Mouse (Mus musculus): ENCODE measurements around the gene Olfr1051. TPM values are rescaled to one million over a fixed set of nuclear protein-coding genes. Genes with fewer than 3 reads are reported as not detected.
"Not testable (repeated sequence)": the region's sequence is repeated elsewhere in the genome, so short reads cannot be mapped to it uniquely, and the experiment has no call there.

The Olfr1051 gene
- total RNA-seq (2014; fragmentation: Nextera tagmentation), result not detected in 2 replicates
- not detected in 2 replicates for total RNA-seq (2017)

DNA sequence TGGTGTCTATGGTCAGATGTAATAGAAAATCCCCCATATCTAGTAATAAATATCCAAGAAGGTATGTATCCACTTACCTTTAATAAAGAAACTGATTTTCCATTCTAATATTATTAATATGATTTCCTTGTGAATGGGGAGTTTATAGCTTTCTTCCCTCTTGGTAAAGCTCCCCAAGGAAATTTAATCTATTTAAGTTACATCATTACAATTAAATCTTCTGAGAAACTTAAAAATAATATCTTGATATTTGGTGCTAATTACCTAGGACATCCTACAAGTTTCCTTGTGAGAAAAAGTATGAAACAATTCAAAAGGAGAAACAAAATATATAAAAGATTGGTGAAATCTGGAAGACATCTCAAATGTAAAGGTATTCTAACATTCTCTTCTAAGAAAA is at the start of gene Olfr1051:
Gene Olfr1051 (minus strand): TSS at position 101 of the 400 bp plus-strand sequence.
- not testable (repeated sequence) for ATAC-seq (replicated peaks; ENCODE audit: low FRiP score, low TSS enrichment, poor library complexity, severe bottlenecking)

DNA sequence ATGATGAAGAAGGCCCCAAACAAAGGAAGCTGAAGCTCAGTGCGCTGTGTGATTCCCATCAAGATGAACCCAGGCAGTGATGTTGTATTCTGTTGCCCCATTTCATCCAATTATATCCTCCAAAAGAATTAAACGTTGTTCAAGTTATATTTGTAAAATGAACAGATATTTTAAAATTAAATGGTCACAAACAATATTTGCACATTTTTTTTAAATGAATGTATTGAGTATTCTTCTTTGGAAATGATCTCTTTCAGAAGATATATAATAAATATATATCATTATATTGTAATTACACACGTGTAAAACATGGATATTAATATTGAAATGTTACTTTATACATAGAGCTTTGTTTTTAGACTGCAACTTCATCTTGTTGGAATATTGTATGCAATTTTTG is 36.3 kb upstream of the Olfr1051 start, which contains the start of gene Olfr1053:
Gene Olfr1053 (minus strand): TSS at position 101 of the 400 bp plus-strand sequence.
- ATAC-seq (replicated peaks; ENCODE audit: low FRiP score, low TSS enrichment, poor library complexity, severe bottlenecking), result no peak

DNA sequence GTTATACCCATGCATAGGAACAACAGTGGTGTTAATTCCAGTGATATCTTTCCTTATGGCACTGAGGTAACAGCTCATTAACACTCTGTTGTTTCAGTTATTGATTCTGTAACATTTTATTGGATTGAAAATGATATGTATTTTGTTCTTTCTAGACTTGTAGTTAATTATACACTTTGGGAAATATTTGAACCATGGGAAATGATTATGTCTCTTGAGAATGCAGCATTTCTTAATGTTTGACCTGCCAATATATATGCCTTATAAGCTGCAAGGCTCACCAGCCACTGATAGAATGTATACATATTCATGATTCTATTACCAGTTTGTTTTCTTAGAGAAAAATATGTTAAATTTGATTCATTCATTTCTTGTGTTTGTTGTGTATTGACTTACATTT is 13.3 kb upstream of the Olfr1051 start, which contains the start of gene Olfr1052:
Gene Olfr1052 (plus strand): TSS at position 301 of the 400 bp plus-strand sequence.
- no peak for ATAC-seq (replicated peaks; ENCODE audit: low FRiP score, low TSS enrichment, poor library complexity, severe bottlenecking)

DNA sequence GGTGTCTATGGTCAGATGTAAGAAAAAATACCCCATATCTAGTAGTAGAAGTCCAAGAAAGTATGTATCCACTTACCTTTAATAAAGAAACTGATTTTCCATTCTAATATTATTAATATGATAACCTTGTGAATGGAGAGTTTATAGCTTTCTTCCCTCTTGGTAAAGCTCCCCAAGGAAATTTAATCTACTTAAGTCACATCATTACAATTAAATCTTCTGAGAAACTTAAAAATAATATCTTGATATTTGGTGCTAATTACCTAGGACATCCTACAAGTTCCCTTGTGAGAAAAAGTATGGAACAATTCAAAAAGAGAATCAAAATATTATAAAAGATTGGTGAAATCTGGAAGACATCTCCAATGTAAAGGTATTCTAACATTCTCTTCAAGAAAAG is 20.7 kb downstream of the Olfr1051 start, which contains the start of gene Olfr1049:
Gene Olfr1049 (minus strand): TSS at position 101 of the 400 bp plus-strand sequence.
- ATAC-seq (replicated peaks; ENCODE audit: low FRiP score, low TSS enrichment, poor library complexity, severe bottlenecking), result not testable (repeated sequence)

DNA sequence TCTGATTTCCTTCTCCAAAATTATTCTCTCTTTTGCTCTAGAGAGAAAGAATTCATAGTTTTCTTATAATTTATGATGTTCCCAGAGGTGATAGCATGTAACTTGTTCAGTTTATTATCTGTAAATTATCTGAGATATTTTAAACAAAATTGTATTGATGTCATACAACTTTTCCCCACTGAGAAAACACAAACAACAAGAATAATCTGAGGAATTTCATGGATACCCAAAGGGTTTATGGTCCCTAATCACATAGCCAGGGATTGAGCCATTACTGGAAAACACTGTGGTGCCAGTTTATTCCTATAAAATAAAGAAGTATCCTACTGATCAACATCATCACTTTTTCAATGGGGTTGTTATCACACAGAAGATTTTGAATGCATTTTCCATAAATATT is 38.7 kb downstream of the Olfr1051 start, which contains the start of gene Olfr1048:
Gene Olfr1048 (minus strand): TSS at position 101 of the 400 bp plus-strand sequence.
- ATAC-seq (replicated peaks; ENCODE audit: low FRiP score, low TSS enrichment, poor library complexity, severe bottlenecking), result no peak

DNA sequence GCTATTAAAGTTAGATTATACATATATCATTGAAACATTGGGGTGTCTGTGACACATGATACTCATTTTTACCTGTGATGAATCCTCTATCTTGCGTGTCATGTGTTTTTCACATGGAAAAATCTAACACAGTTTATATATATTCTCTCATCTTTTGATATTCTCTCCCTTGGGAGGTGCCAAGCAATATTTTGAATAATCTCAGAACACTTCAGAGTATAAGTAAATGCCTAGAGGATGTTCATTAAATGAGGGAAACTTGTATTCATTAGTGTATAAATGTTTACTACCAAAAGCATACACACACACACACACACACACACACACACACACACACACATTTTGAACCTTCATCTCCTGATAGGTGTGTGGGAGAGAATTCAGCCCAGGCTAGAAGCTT is 47.6 kb downstream of the Olfr1051 start, which contains the start of gene Olfr1047:
Gene Olfr1047 (minus strand): TSS at position 101 of the 400 bp plus-strand sequence.
- ATAC-seq (replicated peaks; ENCODE audit: low FRiP score, low TSS enrichment, poor library complexity, severe bottlenecking), result no peak

Other genes with a start within 250 kb of the Olfr1051 start
- gene Olfr1034, start 233.2 kb downstream of the Olfr1051 start, total RNA-seq (2014; fragmentation: Nextera tagmentation), result not detected in 2 replicates
- not detected in 2 replicates for gene Olfr1034, start 233.2 kb downstream of the Olfr1051 start, total RNA-seq (2017)
- gene Olfr1036, start 205.1 kb downstream of the Olfr1051 start, total RNA-seq (2014; fragmentation: Nextera tagmentation), result not detected in 2 replicates
- gene Olfr1036, start 205.1 kb downstream of the Olfr1051 start, total RNA-seq (2017), result not detected in 2 replicates
- gene Olfr1037, start 191.7 kb downstream of the Olfr1051 start, total RNA-seq (2014; fragmentation: Nextera tagmentation), result not detected in 2 replicates
- not detected in 2 replicates for gene Olfr1037, start 191.7 kb downstream of the Olfr1051 start, total RNA-seq (2017)
- gene Olfr1039, start 143.2 kb downstream of the Olfr1051 start, total RNA-seq (2014; fragmentation: Nextera tagmentation), result not detected in 2 replicates
- not detected in 2 replicates for gene Olfr1039, start 143.2 kb downstream of the Olfr1051 start, total RNA-seq (2017)
- not detected in 2 replicates for gene Olfr1040, start 132.4 kb downstream of the Olfr1051 start, total RNA-seq (2014; fragmentation: Nextera tagmentation)
- gene Olfr1040, start 132.4 kb downstream of the Olfr1051 start, total RNA-seq (2017), result not detected in 2 replicates
- not detected in 2 replicates for gene Olfr1042, start 117.2 kb downstream of the Olfr1051 start, total RNA-seq (2014; fragmentation: Nextera tagmentation)
- gene Olfr1042, start 117.2 kb downstream of the Olfr1051 start, total RNA-seq (2017), result not detected in 2 replicates
- gene Olfr1043, start 111.6 kb downstream of the Olfr1051 start, total RNA-seq (2014; fragmentation: Nextera tagmentation), result not detected in 2 replicates
- gene Olfr1043, start 111.6 kb downstream of the Olfr1051 start, total RNA-seq (2017), result not detected in 2 replicates
- gene Olfr1044, start 101.3 kb downstream of the Olfr1051 start, total RNA-seq (2014; fragmentation: Nextera tagmentation), result not detected in 2 replicates
- gene Olfr1044, start 101.3 kb downstream of the Olfr1051 start, total RNA-seq (2017), result not detected in 2 replicates
- gene Olfr52, start 93.4 kb downstream of the Olfr1051 start, total RNA-seq (2014; fragmentation: Nextera tagmentation), result not detected in 2 replicates
- not detected in 2 replicates for gene Olfr52, start 93.4 kb downstream of the Olfr1051 start, total RNA-seq (2017)
- not detected in 2 replicates for gene Olfr1045, start 76.1 kb downstream of the Olfr1051 start, total RNA-seq (2014; fragmentation: Nextera tagmentation)
- not detected in 2 replicates for gene Olfr1045, start 76.1 kb downstream of the Olfr1051 start, total RNA-seq (2017)
- gene Olfr1046, start 59.8 kb downstream of the Olfr1051 start, total RNA-seq (2014; fragmentation: Nextera tagmentation), result not detected in 2 replicates
- not detected in 2 replicates for gene Olfr1046, start 59.8 kb downstream of the Olfr1051 start, total RNA-seq (2017)
- gene Olfr1047, start 47.7 kb downstream of the Olfr1051 start, total RNA-seq (2014; fragmentation: Nextera tagmentation), result not detected in 2 replicates
- not detected in 2 replicates for gene Olfr1047, start 47.7 kb downstream of the Olfr1051 start, total RNA-seq (2017)
- gene Olfr1048, start 38.8 kb downstream of the Olfr1051 start, total RNA-seq (2014; fragmentation: Nextera tagmentation), result not detected in 2 replicates
- not detected in 2 replicates for gene Olfr1048, start 38.8 kb downstream of the Olfr1051 start, total RNA-seq (2017)
- not detected in 2 replicates for gene Olfr1049, start 20.8 kb downstream of the Olfr1051 start, total RNA-seq (2014; fragmentation: Nextera tagmentation)
- gene Olfr1049, start 20.8 kb downstream of the Olfr1051 start, total RNA-seq (2017), result not detected in 2 replicates
- not detected in 2 replicates for gene Olfr1052, start 13.4 kb upstream of the Olfr1051 start, total RNA-seq (2014; fragmentation: Nextera tagmentation)
- not detected in 2 replicates for gene Olfr1052, start 13.4 kb upstream of the Olfr1051 start, total RNA-seq (2017)
- not detected in 2 replicates for gene Olfr1053, start 36.2 kb upstream of the Olfr1051 start, total RNA-seq (2014; fragmentation: Nextera tagmentation)
- not detected in 2 replicates for gene Olfr1053, start 36.2 kb upstream of the Olfr1051 start, total RNA-seq (2017)
- gene Olfr1054, start 56.3 kb upstream of the Olfr1051 start, total RNA-seq (2014; fragmentation: Nextera tagmentation), result not detected in 2 replicates
- not detected in 2 replicates for gene Olfr1054, start 56.3 kb upstream of the Olfr1051 start, total RNA-seq (2017)
- gene Olfr1055, start 71.2 kb upstream of the Olfr1051 start, total RNA-seq (2014; fragmentation: Nextera tagmentation), result not detected in 2 replicates
- not detected in 2 replicates for gene Olfr1055, start 71.2 kb upstream of the Olfr1051 start, total RNA-seq (2017)
- not detected in 2 replicates for gene Olfr1056, start 83.4 kb upstream of the Olfr1051 start, total RNA-seq (2014; fragmentation: Nextera tagmentation)
- not detected in 2 replicates for gene Olfr1056, start 83.4 kb upstream of the Olfr1051 start, total RNA-seq (2017)
- gene Olfr1057, start 99.3 kb upstream of the Olfr1051 start, total RNA-seq (2014; fragmentation: Nextera tagmentation), result not detected in 2 replicates
- gene Olfr1057, start 99.3 kb upstream of the Olfr1051 start, total RNA-seq (2017), result not detected in 2 replicates
- not detected in 2 replicates for gene Olfr1058, start 109.5 kb upstream of the Olfr1051 start, total RNA-seq (2014; fragmentation: Nextera tagmentation)
- gene Olfr1058, start 109.5 kb upstream of the Olfr1051 start, total RNA-seq (2017), result not detected in 2 replicates
- not detected in 2 replicates for gene Olfr1061, start 135.0 kb upstream of the Olfr1051 start, total RNA-seq (2014; fragmentation: Nextera tagmentation)
- not detected in 2 replicates for gene Olfr1061, start 135.0 kb upstream of the Olfr1051 start, total RNA-seq (2017)
- gene Olfr1062, start 147.7 kb upstream of the Olfr1051 start, total RNA-seq (2014; fragmentation: Nextera tagmentation), result not detected in 2 replicates
- gene Olfr1062, start 147.7 kb upstream of the Olfr1051 start, total RNA-seq (2017), result not detected in 2 replicates
- not detected in 2 replicates for gene Olfr1065, start 171.5 kb upstream of the Olfr1051 start, total RNA-seq (2014; fragmentation: Nextera tagmentation)
- gene Olfr1065, start 171.5 kb upstream of the Olfr1051 start, total RNA-seq (2017), result not detected in 2 replicates
- gene Olfr1066, start 177.2 kb upstream of the Olfr1051 start, total RNA-seq (2014; fragmentation: Nextera tagmentation), result not detected in 2 replicates
- gene Olfr1066, start 177.2 kb upstream of the Olfr1051 start, total RNA-seq (2017), result not detected in 2 replicates
- gene Olfr228, start 208.3 kb upstream of the Olfr1051 start, total RNA-seq (2014; fragmentation: Nextera tagmentation), result not detected in 2 replicates
- gene Olfr228, start 208.3 kb upstream of the Olfr1051 start, total RNA-seq (2017), result not detected in 2 replicates
- gene Olfr1076, start 229.4 kb upstream of the Olfr1051 start, total RNA-seq (2014; fragmentation: Nextera tagmentation), result not detected in 2 replicates
- not detected in 2 replicates for gene Olfr1076, start 229.4 kb upstream of the Olfr1051 start, total RNA-seq (2017)